Mouse (Mus musculus): ENCODE results near the gene Kndc1.

DNA sequence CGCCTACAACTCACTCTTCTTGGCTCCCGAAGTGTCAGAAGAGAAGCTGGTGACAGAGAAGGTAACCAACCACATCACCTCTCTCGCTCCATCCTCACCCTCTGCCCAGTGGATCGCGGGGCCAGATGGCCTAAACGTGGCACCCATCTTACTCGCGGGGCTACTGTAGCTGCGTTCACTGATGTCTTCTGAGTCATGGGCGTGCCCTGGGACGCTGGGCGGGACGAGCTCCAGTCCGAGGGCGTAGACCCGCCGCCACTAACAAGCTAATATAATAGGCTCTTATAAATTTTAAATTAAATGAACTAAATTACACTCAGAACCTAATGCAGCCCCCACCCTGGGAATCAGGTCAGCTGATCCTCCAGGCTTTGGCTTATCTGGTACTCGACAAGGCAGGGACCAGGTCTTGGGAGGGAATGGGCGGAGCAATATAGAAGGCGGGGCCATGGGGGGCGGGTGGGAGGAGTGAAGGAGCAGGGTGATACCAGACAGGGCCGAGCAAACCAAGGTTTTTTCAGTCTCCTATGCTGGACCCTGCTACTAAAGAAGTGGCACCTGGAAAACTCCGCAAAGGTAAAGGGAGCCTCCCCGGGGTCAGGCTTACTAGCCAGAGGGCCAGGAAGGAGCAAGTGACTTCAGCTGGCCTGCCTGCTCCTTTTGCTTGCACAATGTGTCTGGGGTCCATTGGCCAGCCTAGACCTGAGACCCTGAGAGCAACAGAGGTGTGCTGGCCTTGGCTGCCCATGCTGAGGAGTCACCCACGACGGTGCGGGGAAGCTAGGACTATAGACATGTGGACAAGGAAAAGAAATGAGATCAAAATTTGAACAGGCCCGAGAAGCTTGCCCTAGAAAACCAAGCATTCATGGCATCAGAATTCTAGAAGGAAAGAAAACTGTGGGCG lies 19.9 kb downstream of the Kndc1 start:
- no peak for TF ChIP-seq GATA1 (IDR thresholded peaks at IDR 0.05; ENCODE audit: low read length)
- no peak for TF ChIP-seq TAL1 (IDR thresholded peaks at IDR 0.05; ENCODE audit: low read length)
